Mouse (Mus musculus) limb, embryonic 14.5 days (tissue): Measurements from ENCODE around the gene Sdccag8. TPM values are rescaled to one million over a fixed set of nuclear protein-coding genes. Genes with fewer than 3 reads are reported as not detected.
"Not testable (repeated sequence)": the region's sequence is repeated elsewhere in the genome, so short reads cannot be mapped to it uniquely, and the experiment has no call there.

Source experiments
- ATAC-seq: fragments of 200-750 bp; cut with Nextera tagmentation; 2 replicates; pipeline ENCODE4 v1.8.0; 2017; ENCODE audit warnings: low read depth, moderate number of reproducible peaks, moderate TSS enrichment; ENCODE audit not compliant: low FRiP score
- DNase-seq: peaks from one replicate; pipeline ENCODE4 v3.0.0-alpha.2; 2015; ENCODE audit warnings: low spot score
- H3K27ac ChIP-seq: fragments of 300-500 bp; sonication (generic); replicated peaks from 2 replicates; pipeline ENCODE4 v1.5.1; 2014; ENCODE audit warnings: low read depth, mild to moderate bottlenecking, low read length, moderate library complexity, mixed read lengths
- H3K27me3 ChIP-seq: fragments of 300-500 bp; sonication (generic); 2 replicates; pipeline ENCODE4 v1.6.1; 2014; ENCODE audit warnings: low read length, mixed read lengths; ENCODE audit not compliant: control insufficient read depth, insufficient read depth
- H3K36me3 ChIP-seq: fragments of 300-500 bp; sonication (generic); 2 replicates; pipeline ENCODE4 v1.6.1; 2014; ENCODE audit warnings: mild to moderate bottlenecking, low read length, moderate library complexity, mixed read lengths; ENCODE audit not compliant: control insufficient read depth, insufficient read depth
- H3K4me1 ChIP-seq: fragments of 300-500 bp; sonication (generic); 2 replicates; pipeline ENCODE4 v1.6.1; 2014; ENCODE audit warnings: antibody characterized with exemption, low read length, mixed read lengths; ENCODE audit not compliant: control insufficient read depth, insufficient read depth
- H3K4me2 ChIP-seq: fragments of 300-500 bp; sonication (generic); replicated peaks from 2 replicates; pipeline ENCODE4 v1.6.1; 2014; ENCODE audit warnings: low read depth, mild to moderate bottlenecking, low read length, moderate library complexity; ENCODE audit not compliant: severe bottlenecking
- H3K4me3 ChIP-seq: fragments of 300-500 bp; sonication (generic); replicated peaks from 2 replicates; pipeline ENCODE4 v1.5.1; 2014; ENCODE audit warnings: low read length
- H3K9ac ChIP-seq: fragments of 300-500 bp; sonication (generic); 2 replicates; pipeline ENCODE4 v1.6.1; 2014; ENCODE audit warnings: mild to moderate bottlenecking, low read depth, low read length, moderate library complexity; ENCODE audit not compliant: severe bottlenecking
- H3K9me3 ChIP-seq: fragments of 300-500 bp; sonication (generic); 2 replicates; pipeline ENCODE4 v1.6.1; 2016; ENCODE audit warnings: low read length; ENCODE audit not compliant: control insufficient read depth
- POLR2A ChIP-seq: fragments of 200-500 bp; IDR thresholded peaks from 2 replicates; pipeline ENCODE4 v1.8.0; 2012; ENCODE audit warnings: inconsistent platforms, mild to moderate bottlenecking, moderate library complexity, borderline replicate concordance; ENCODE audit not compliant: insufficient read depth, insufficient read length; ENCODE audit errors: extremely low read depth
- WGBS: fragments of 180-500 bp; shearing (Covaris S2); extraction: QIAGEN DNeasy Blood & Tissue Kit; methylation state at CpG from one replicate; pipeline ENCODE4 v1.1.7; 2014; 5-methylcytosine and 5-hydroxymethylcytosine counted together
- polyA plus RNA-seq, 2 experiments: library from polyadenylated mRNA; depleted of rRNA in 1 of 2; stranded (reverse) in 1 of 2; unstranded in 1 of 2; fragments of >200 nt; fragmentation: Nextera tagmentation in 1 of 2; extraction: Ambion mirVana in 1 of 2; gene quantifications; 2 replicates each; pipeline versions ENCODE4 v1.2.1 to v1.2.3; 2012 to 2014

Gene Sdccag8
- polyA plus RNA-seq, 2 experiments: 8.5 to 15.8 TPM

GRCm38 (mm10) chr1:176833948-176834347, 19.5 kb downstream of the Sdccag8 start:
- WGBS: 70% methylated on average over 3 of the region's 3 CpGs
- ATAC-seq: no peak
- Histone ChIP-seq H3K27ac (no peak overlapping the region), H3K9ac (no peak overlapping the region), H3K4me1 (peaks cover 6% of the 10 kb centered on the region; the same call in 1 of the 2 replicates), H3K27me3 (no peaks in the 10 kb centered on the region), H3K4me3 (no peak overlapping the region), H3K4me2 (no peak overlapping the region), H3K36me3 (peaks cover 5% of the 10 kb centered on the region), H3K9me3 (no peaks in the 10 kb centered on the region)
- no peak for DNase-seq
- no peak for TF ChIP-seq POLR2A

- H3K27me3 ChIP-seq: no peaks in the 10 kb centered on the region
- no peak overlapping the region for H3K27ac ChIP-seq
- H3K4me1 ChIP-seq: peaks cover 6% of the 10 kb centered on the region; the same call in 1 of the 2 replicates
- DNase-seq: no peak
- no peaks in the 10 kb centered on the region for H3K36me3 ChIP-seq
- WGBS: 60% methylated on average over 6 of the region's 6 CpGs
- ATAC-seq: peak; percentile 47
- H3K9ac ChIP-seq: no peak overlapping the region
- peak overlapping the region; percentile 76 for H3K4me2 ChIP-seq
- no peak for TF ChIP-seq POLR2A
- no peak overlapping the region for H3K4me3 ChIP-seq
- H3K9me3 ChIP-seq: no peaks in the 10 kb centered on the region
Observed at GRCm38 (mm10) chr1:176834880-176835279, 20.4 kb downstream of the Sdccag8 start.

DNA sequence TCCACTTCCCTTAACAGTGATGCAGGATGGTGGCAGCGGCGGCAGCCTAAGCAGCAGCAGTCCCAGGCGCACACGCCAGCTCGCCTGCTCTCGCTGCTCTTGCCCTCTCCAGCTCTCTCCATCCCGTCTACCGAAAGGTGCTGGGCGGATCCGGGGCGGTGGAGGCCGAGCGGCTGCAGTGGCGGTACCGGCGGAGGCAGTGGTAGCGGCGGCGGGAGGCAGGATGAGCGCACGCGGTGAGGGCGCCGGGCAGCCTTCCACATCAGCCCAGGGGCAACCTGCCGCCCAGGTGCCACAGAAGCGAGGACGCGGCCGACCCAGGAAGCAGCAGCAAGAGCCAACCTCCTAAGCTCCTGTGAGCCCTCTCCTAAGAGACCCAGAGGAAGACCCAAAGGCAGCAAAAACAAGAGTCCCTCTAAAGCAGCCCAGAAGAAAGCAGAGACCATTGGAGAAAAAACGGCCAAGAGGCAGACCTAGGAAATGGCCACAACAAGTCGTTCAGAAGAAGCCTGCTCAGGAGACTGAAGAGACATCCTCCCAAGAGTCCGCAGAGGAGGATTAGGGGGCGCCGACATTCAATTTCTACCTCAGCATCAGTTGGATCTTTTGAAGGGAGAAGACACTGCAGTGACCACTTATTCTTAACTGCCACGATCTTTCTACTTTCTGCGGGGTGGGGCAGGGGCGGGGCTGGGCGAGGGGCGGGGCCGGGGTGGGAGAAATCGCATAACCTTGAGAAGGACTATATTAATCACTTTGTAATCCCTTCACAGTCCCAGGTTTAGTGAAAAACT, 21.2 kb downstream of the Sdccag8 start:
- Histone ChIP-seq H3K27me3 (no peaks in the 10 kb centered on the region), H3K4me2 (peak overlapping the region; percentile 76), H3K27ac (no peak overlapping the region), H3K9ac (peak overlapping the region; percentile 48), H3K4me3 (peak overlapping the region; percentile 40), H3K9me3 (no peaks in the 10 kb centered on the region), H3K4me1 (peaks cover 6% of the 10 kb centered on the region; the same call in 1 of the 2 replicates), H3K36me3 (peaks cover 4% of the 10 kb centered on the region; the same call in 1 of the 2 replicates)
- ATAC-seq (no peak), DNase-seq (no peak)
- TF ChIP-seq POLR2A: no peak
- WGBS: 4% methylated on average over 38 of the region's 41 CpGs

DNA sequence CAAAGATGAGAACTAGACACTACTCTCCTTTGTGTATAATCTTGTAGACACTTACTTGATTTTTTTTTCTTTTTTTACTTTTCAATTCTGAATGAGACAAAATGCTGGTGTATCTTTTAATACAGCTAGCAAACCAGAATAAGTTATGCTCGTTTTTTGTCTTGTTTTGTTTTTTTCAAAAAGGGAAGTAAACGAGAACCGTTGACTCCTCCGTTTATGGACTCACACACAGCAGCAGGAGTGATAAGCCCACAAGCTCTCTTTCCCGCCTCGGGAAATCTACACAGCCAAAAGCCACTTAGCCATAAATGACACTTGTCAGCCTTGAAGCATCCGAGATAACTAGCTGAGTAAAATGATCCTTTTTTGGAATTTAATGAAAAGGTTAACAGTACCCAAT, 22.1 kb downstream of the Sdccag8 start:
- H3K4me2 ChIP-seq, H3K4me1 ChIP-seq, H3K27me3 ChIP-seq, H3K4me3 ChIP-seq, H3K9me3 ChIP-seq, ATAC-seq, H3K9ac ChIP-seq, DNase-seq, H3K36me3 ChIP-seq, H3K27ac ChIP-seq: not testable (repeated sequence)
- WGBS: 69% methylated on average over 7 of the region's 7 CpGs

- H3K4me3 ChIP-seq: no peak overlapping the region
- ATAC-seq: no peak
- H3K36me3 ChIP-seq: peaks cover 17% of the 10 kb centered on the region; the same call in 1 of the 2 replicates
- no peak for TF ChIP-seq POLR2A
- no peaks in the 10 kb centered on the region for H3K9me3 ChIP-seq
- 80% methylated on average over 17 of the region's 17 CpGs for WGBS
- H3K27ac ChIP-seq: no peak overlapping the region
- H3K4me1 ChIP-seq: peaks cover 7% of the 10 kb centered on the region; the same call in 1 of the 2 replicates
- no peak overlapping the region for H3K9ac ChIP-seq
- H3K27me3 ChIP-seq: no peaks in the 10 kb centered on the region
- no peak for DNase-seq
- H3K4me2 ChIP-seq: no peak overlapping the region
Observed at GRCm38 (mm10) chr1:176845082-176845977, 30.9 kb downstream of the Sdccag8 start.
